Mouse (Mus musculus) liver, adult 2 months (tissue): ENCODE measurements around the gene Bbx.

Experiments
- CTCF ChIP-seq: fragments of 200-500 bp; IDR thresholded peaks from 2 replicates; pipeline ENCODE4 v1.5.1; 2011; ENCODE audit warnings: low read depth, low read length, control low read depth
- POLR2A ChIP-seq: fragments of 200-500 bp; IDR thresholded peaks from 2 replicates; pipeline ENCODE4 v1.6.1; 2011; ENCODE audit warnings: low read length, control low read depth; ENCODE audit not compliant: insufficient read depth; ENCODE audit errors: extremely low read depth

GRCm38 (mm10) chr16:50329684-50330083 lies 102.5 kb downstream of the Bbx start:
- TF ChIP-seq CTCF, result no peak
- no peak for TF ChIP-seq POLR2A
